In genomic region chr5:138241511-138241910, GRCm38 (mm10) we compare ENCODE assay signal across 19 mouse cellular contexts. TPM values are rescaled to one million over a fixed set of nuclear protein-coding genes. Genes with fewer than 3 reads are reported as not detected.
"Had no signal": no experiment of that assay in that cellular context is flagged by ENCODE, and none has a peak within 500 bp of the region (broad histone marks: within the 10 kb centered on the region; RNA-seq: fewer than 3 reads in every experiment).

No protein-coding gene starts in this region.

- H3K4me1 ChIP-seq: kidney, embryonic 15.5 days; limb, embryonic 12.5 days; liver, embryonic 13.5 days; midbrain, embryonic 10.5 days; midbrain, embryonic 15.5 days; neural tube, embryonic 12.5 days had no signal

- DNase-seq: kidney, adult 2 months; kidney, postnatal 25 days; liver; liver, embryonic 13.5 days; liver, postnatal 0 days; thymus, adult 18-20 months; thymus, postnatal 25 days had no signal

- H3K4me2 ChIP-seq: kidney, embryonic 15.5 days; limb, embryonic 12.5 days; liver, embryonic 13.5 days; midbrain, embryonic 15.5 days; neural tube, embryonic 12.5 days had no signal

- H3K4me3 ChIP-seq: kidney, embryonic 15.5 days; limb, embryonic 12.5 days; liver, embryonic 13.5 days; midbrain, embryonic 10.5 days; midbrain, embryonic 15.5 days; neural tube, embryonic 12.5 days had no signal

- H3K27ac ChIP-seq: kidney, embryonic 15.5 days; limb, embryonic 12.5 days; liver, embryonic 13.5 days; midbrain, embryonic 10.5 days; midbrain, embryonic 15.5 days; neural tube, embryonic 12.5 days had no signal

- H3K9ac ChIP-seq: kidney, embryonic 15.5 days; limb, embryonic 12.5 days; liver, embryonic 13.5 days; liver, postnatal 0 days; midbrain, embryonic 15.5 days; neural tube, embryonic 12.5 days had no signal

- H3K36me3 ChIP-seq: kidney, embryonic 15.5 days; limb, embryonic 12.5 days; liver, embryonic 13.5 days; midbrain, embryonic 10.5 days; midbrain, embryonic 15.5 days; neural tube, embryonic 12.5 days had no signal

- H3K9me3 ChIP-seq: limb, embryonic 12.5 days; liver, embryonic 13.5 days; midbrain, embryonic 10.5 days; midbrain, embryonic 15.5 days; neural tube, embryonic 12.5 days had no signal

- ATAC-seq: intestine, embryonic 16.5 days; midbrain, embryonic 15.5 days had no signal

- H3K27me3 ChIP-seq: kidney, embryonic 15.5 days; limb, embryonic 12.5 days; liver, embryonic 13.5 days; midbrain, embryonic 15.5 days; neural tube, embryonic 12.5 days had no signal

RNA-seq across cellular contexts. Expression of gene Nxpe5, which starts 15.8 kb away (rescaled TPM):
- total RNA-seq: layer of hippocampus, postnatal 25 days; neutrophil, adult 5-6 weeks had no signal
- polyA plus RNA-seq: intestine, embryonic 16.5 days; kidney, embryonic 15.5 days; limb, embryonic 12.5 days; midbrain, embryonic 10.5 days; midbrain, embryonic 15.5 days; neural tube, embryonic 12.5 days had no signal

RNA-seq across cellular contexts. Expression of gene Gal3st4, which starts 31.1 kb away (rescaled TPM):
- total RNA-seq: megakaryocyte, adult 5-6 weeks; monocyte, adult 5-6 weeks; neutrophil, adult 5-6 weeks had no signal
- polyA plus RNA-seq: liver, postnatal 0 days had no signal

RNA-seq across cellular contexts. Expression of gene Gm43720, which starts 38.2 kb away (rescaled TPM):
- total RNA-seq: layer of hippocampus, postnatal 25 days; left cerebral cortex, adult 8-10 months; megakaryocyte, adult 5-6 weeks; monocyte, adult 5-6 weeks; neutrophil, adult 5-6 weeks had no signal
- polyA plus RNA-seq: kidney, adult 2 months; liver, embryonic 13.5 days; liver, postnatal 0 days; urinary bladder, adult 2 months had no signal
